Mouse (Mus musculus) small intestine, adult 2 months (tissue): Measurements from ENCODE around the gene Pigq. TPM values are rescaled to one million over a fixed set of nuclear protein-coding genes. Genes with fewer than 3 reads are reported as not detected.

ENCODE experiments used
- H3K27ac ChIP-seq: fragments of 200-500 bp; 2 replicates; pipeline ENCODE4 v1.5.1; 2012; ENCODE audit warnings: low read depth, low read length, control low read depth, inconsistent platforms; ENCODE audit not compliant: insufficient read depth
- H3K27me3 ChIP-seq: fragments of 200-500 bp; 2 replicates; pipeline ENCODE4 v1.6.1; 2012; ENCODE audit warnings: mild to moderate bottlenecking, moderate library complexity, low read length, inconsistent platforms; ENCODE audit not compliant: control insufficient read depth, insufficient read depth
- H3K36me3 ChIP-seq: fragments of 200-500 bp; 2 replicates; pipeline ENCODE4 v1.6.1; 2012; ENCODE audit warnings: mild to moderate bottlenecking, low read length, control low read depth, inconsistent platforms; ENCODE audit not compliant: control insufficient read depth, insufficient read depth
- H3K4me1 ChIP-seq: fragments of 200-500 bp; 2 replicates; pipeline ENCODE4 v1.6.1; 2012; ENCODE audit warnings: low read length, inconsistent platforms, mixed read lengths; ENCODE audit not compliant: control insufficient read depth, insufficient read depth, insufficient read length
- H3K4me3 ChIP-seq: fragments of 200-500 bp; 2 replicates; pipeline ENCODE4 v1.5.1; 2012; ENCODE audit warnings: low read depth, mild to moderate bottlenecking, control low read depth, inconsistent platforms, low read length, moderate library complexity
- CTCF ChIP-seq: fragments of 200-500 bp; IDR thresholded peaks from 2 replicates; pipeline ENCODE4 v1.5.1; 2012; ENCODE audit warnings: low read depth, mild to moderate bottlenecking, control low read depth, inconsistent platforms, low read length, moderate library complexity, mixed read lengths; ENCODE audit not compliant: insufficient replicate concordance, insufficient read length; ENCODE audit errors: extremely low read depth
- POLR2A ChIP-seq: fragments of 200-500 bp; IDR thresholded peaks from 2 replicates; pipeline ENCODE4 v1.6.1; 2012; ENCODE audit warnings: low read depth, mild to moderate bottlenecking, control low read depth, inconsistent platforms, low read length, moderate library complexity
- WGBS: fragments of 180-500 bp; shearing (Covaris S2); methylation state at CpG from one replicate; pipeline ENCODE4 v1.1.7; 2018; 5-methylcytosine and 5-hydroxymethylcytosine counted together
- polyA plus RNA-seq: library from polyadenylated mRNA; depleted of rRNA; stranded (reverse); fragments of >200 nt; gene quantifications from 2 replicates; pipeline ENCODE4 v1.2.3, GENCODE M21; 2012; rRNA removed

Gene Pigq
- 59.8 and 74.1 TPM in 2 replicates for polyA plus RNA-seq

- TF ChIP-seq CTCF = no peak
- TF ChIP-seq POLR2A = no peak
- Histone ChIP-seq H3K4me3 (no peak within 1 kb of the TSS), H3K36me3 (no peaks in the 10 kb centered on the region), H3K27me3 (no peaks in the 10 kb centered on the region), H3K4me1 (peaks cover 15% of the 10 kb centered on the region), H3K27ac (no peak within 1 kb of the TSS)
- WGBS = 57% methylated on average over 6 of the region's 6 CpGs
These were observed at the start of gene Pigq, which contains the start of gene Nhlrc4 for GRCm38 (mm10) chr17:25944366-25945163. Gene Pigq (minus strand): TSS chr17:25944936. Gene Nhlrc4 (minus strand): TSS chr17:25944961.

- H3K27ac ChIP-seq = no peak overlapping the region
- no peaks in the 10 kb centered on the region for H3K27me3 ChIP-seq
- TF ChIP-seq POLR2A (no peak), CTCF (no peak)
- peaks cover 4% of the 10 kb centered on the region; the same call in 1 of the 2 replicates for H3K4me1 ChIP-seq
- peaks cover 51% of the 10 kb centered on the region for H3K36me3 ChIP-seq
- H3K4me3 ChIP-seq = no peak overlapping the region
- WGBS = 80% methylated on average over 3 of the region's 3 CpGs
These were observed 48.8 kb upstream of the Pigq start for GRCm38 (mm10) chr17:25993489-25993888.

DNA sequence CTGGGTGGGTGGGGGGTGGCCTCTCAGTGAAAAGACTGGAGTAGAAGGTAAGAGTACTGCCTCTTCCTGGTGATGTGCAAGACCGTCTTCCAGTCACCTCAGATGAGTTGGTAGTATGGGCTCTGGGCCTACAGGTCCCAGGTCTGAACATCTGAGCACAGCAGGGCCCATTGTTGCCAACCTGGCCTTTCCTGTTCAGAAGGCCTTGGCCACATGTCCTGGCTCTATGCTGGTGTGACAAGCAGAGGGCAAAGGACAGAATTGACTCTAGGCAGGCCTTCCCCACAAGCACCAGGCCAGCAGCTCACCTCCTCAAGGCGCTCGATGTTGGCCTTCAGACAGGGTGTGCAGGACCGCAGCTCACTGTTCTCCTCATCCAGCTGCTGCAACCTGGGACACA is 47.5 kb upstream of the Pigq start:
- no peaks in the 10 kb centered on the region for H3K27me3 ChIP-seq
- H3K4me3 ChIP-seq = no peak overlapping the region
- H3K27ac ChIP-seq = no peak overlapping the region
- H3K4me1 ChIP-seq = no peaks in the 10 kb centered on the region
- no peak for TF ChIP-seq CTCF
- TF ChIP-seq POLR2A = no peak
- 91% methylated on average over 4 of the region's 4 CpGs for WGBS
- peaks cover 51% of the 10 kb centered on the region for H3K36me3 ChIP-seq

DNA sequence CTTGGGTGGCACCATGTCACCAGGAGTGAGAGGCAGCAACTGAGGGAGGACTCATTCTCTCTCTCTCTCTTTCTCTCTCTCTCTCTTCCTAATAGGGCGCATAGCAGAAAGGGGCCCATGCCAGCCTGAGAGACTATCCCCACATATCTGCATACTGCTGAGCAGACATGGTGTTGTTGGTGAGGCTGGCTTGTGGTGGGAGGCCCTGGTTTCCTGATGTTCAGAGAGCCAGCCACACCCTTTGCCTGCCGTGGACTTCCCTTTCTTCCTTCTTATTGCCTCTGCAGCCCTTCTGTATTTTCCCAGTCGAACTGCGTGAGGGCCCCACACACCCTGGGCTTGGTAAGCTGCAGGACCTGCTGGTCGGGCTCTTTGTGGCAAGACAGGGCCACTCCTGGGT is 45.6 kb upstream of the Pigq start:
- Histone ChIP-seq H3K27ac (no peak overlapping the region), H3K27me3 (no peaks in the 10 kb centered on the region), H3K4me1 (no peaks in the 10 kb centered on the region), H3K36me3 (peaks cover 40% of the 10 kb centered on the region), H3K4me3 (no peak overlapping the region)
- TF ChIP-seq CTCF (no peak), POLR2A (no peak)
- 68% methylated on average over 5 of the region's 5 CpGs for WGBS

DNA sequence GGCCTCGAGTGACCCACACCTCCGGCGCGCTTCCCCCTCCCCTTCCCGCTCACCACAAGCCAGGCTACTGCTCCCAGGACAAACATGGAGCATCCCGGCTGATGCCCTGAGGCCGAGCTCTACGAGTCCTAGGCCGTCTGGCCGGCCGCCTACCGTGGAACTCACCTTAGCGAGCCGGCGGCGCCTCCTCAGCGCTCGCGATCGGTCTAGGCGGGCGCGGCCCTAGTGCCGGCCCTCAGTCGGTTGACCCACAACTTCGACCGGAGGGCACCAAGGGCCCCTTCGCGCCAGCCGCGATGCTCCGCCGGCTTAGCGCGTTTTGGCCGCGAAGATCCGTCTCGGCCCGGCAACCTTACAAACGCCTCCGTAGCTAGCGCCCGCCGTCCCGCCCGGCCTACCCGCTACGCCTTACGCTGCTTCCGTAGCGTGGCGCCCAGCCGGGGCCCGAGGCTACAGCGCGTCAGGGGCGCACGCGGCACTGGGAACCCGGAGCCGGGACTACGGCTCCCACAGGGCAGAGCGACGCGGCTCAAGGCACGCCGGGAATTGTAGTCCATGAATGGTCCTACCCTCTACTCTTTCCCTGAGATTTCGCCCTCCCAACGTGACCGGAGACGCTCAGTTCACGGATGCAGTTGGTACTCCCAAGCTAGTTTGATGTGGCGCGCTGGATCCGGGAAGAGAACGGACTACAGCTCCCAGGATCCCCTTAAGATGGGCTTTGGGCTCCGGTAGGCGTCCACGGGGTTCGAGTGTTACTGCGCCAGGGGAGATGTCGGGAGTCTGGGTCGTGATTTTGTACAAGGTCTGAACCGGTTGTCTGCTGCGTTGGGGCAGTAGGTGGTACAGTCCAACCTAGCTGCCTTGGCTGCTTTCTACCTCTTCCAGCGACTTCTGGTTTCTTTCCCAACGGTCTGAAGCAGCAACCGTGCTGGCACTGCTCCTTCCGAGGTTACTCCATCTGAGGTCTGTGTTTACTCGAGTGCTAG is 40.9 kb upstream of the Pigq start, which contains the start of gene Capn15:
Gene Capn15, minus strand, starts transcription at position 491 of the 989 bp plus-strand sequence.
- WGBS = under 1% methylated on average over 91 of the region's 91 CpGs
- TF ChIP-seq CTCF (no peak), POLR2A (peak; percentile 64; the same call in 1 of the 2 replicates)
- Histone ChIP-seq H3K36me3 (peaks cover 11% of the 10 kb centered on the region), H3K27me3 (no peaks in the 10 kb centered on the region), H3K4me1 (peaks cover 30% of the 10 kb centered on the region), H3K4me3 (peak within 1 kb of the TSS; percentile 82), H3K27ac (peak within 1 kb of the TSS; percentile 74)

GRCm38 (mm10) chr17:25984556-25985305 is 40.0 kb upstream of the Pigq start:
- Histone ChIP-seq H3K36me3 (peaks cover 3% of the 10 kb centered on the region), H3K27ac (peak overlapping the region; percentile 74), H3K4me1 (peaks cover 37% of the 10 kb centered on the region), H3K27me3 (no peaks in the 10 kb centered on the region), H3K4me3 (peak overlapping the region; percentile 82)
- 5% methylated on average over 17 of the region's 17 CpGs for WGBS
- TF ChIP-seq CTCF (no peak), POLR2A (no peak)
